ENCODE assay signal across 10 mouse cellular contexts in the genomic region with DNA sequence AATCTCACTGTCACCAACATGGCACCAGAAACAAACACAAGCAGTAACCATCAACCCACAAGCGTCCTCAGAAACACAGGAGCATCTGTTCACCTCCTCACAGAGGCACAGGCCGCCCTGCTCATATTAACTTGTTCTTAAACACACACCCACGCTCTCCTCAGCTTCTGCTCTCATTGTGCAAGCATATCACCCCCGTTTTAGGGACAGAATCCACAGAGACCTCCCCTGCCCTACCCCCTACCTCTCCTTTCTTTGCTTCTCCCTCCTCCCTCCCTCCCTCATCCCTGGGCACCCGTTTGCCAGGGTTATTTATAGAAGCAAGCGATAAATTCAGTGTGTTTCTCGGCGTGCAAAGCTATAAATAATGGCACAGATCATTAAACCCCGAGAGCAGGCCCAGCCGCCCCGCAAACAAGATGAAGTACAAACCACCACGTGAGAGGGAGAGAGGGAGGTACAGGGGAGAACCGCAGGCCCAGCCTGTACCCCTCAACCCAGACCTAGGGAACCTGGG. TPM values are rescaled to one million over a fixed set of nuclear protein-coding genes. Genes with fewer than 3 reads are reported as not detected.
A peak's percentile ranks its signal among the peaks of the same experiment; 100 is the strongest.
DNase-seq lines count a peak whose midpoint lies in the region; ATAC-seq and TF ChIP-seq lines count a peak whose summit lies in the region.
"Had no signal": no experiment of that assay in that cellular context is flagged by ENCODE, and none has a peak within 500 bp of the region (broad histone marks: within the 10 kb centered on the region; RNA-seq: fewer than 3 reads in every experiment).

No protein-coding gene starts in this region.

- TF ChIP-seq EP300 in lung, postnatal 0 days (IDR thresholded peaks at IDR 0.05), result no peak

- ATAC-seq in heart, embryonic 16.5 days (replicated peaks; ENCODE audit: extremely low read depth, insufficient read depth, low FRiP score), result peak; percentile 70
- ATAC-seq in lung, postnatal 0 days, result no peak

- no peak for TF ChIP-seq CTCF in lung, postnatal 0 days (IDR thresholded peaks at IDR 0.05)

- peaks cover 23% of the 10 kb centered on the region; the same call in 1 of the 2 replicates for H3K27me3 ChIP-seq in heart, embryonic 16.5 days (ENCODE audit: control insufficient read depth, insufficient read depth, low read length)
- no peaks in the 10 kb centered on the region; the same call in 1 of the 2 replicates for H3K27me3 ChIP-seq in lung, postnatal 0 days (replicated peaks; ENCODE audit: insufficient read depth, low read length)
- H3K27me3 ChIP-seq: CH12.LX had no signal

- peak; percentile 55 for DNase-seq in kidney, adult 11 months
- DNase-seq in kidney, postnatal 10 days, result no peak
- DNase-seq in layer of hippocampus, postnatal 36 days, result peak; percentile 53 to 64
- DNase-seq in right cerebral cortex, postnatal 10 days (ENCODE audit: low spot score in 2 of 2), result peak; percentile 45 to 75
- no peak for DNase-seq in spleen, postnatal 4 days (ENCODE audit: low spot score in 2 of 2)
- DNase-seq in urinary bladder, adult 2 months (ENCODE audit: low spot score), result no peak
- DNase-seq in lung, postnatal 0 days (ENCODE audit: low spot score), result no peak
- DNase-seq: cerebellum, adult 2 months had no signal

- H3K9me3 ChIP-seq in heart, embryonic 16.5 days (replicated peaks; ENCODE audit: control insufficient read depth, low read length), result 0 out of 2 replicates have a peak, but pooled peaks cover 2% of the 10 kb centered on the region
- H3K9me3 ChIP-seq in lung, postnatal 0 days (ENCODE audit: low read length), result no peaks in the 10 kb centered on the region

- H3K36me3 ChIP-seq in heart, embryonic 16.5 days (ENCODE audit: control insufficient read depth, insufficient read depth), result no peaks in the 10 kb centered on the region
- H3K36me3 ChIP-seq in lung, postnatal 0 days (ENCODE audit: insufficient read depth, low read length), result no peaks in the 10 kb centered on the region

- peak overlapping the region; percentile 63 for H3K9ac ChIP-seq in heart, embryonic 16.5 days (ENCODE audit: low read length)
- H3K9ac ChIP-seq in lung, postnatal 0 days (replicated peaks; ENCODE audit: low read depth), result no peak overlapping the region

- peak overlapping the region; percentile 88 for H3K27ac ChIP-seq in heart, embryonic 16.5 days (ENCODE audit: low read length)
- no peak overlapping the region for H3K27ac ChIP-seq in lung, postnatal 0 days (ENCODE audit: low read length)

- WGBS in heart, embryonic 16.5 days, result 18% methylated on average over 13 of the region's 13 CpGs
- WGBS in lung, postnatal 0 days, result 29% methylated on average over 13 of the region's 13 CpGs

- peak overlapping the region; percentile 53 for H3K4me2 ChIP-seq in heart, embryonic 16.5 days (ENCODE audit: low read depth, low read length)
- no peak overlapping the region for H3K4me2 ChIP-seq in lung, postnatal 0 days (replicated peaks; ENCODE audit: low read depth, low read length)

- H3K4me1 ChIP-seq in heart, embryonic 16.5 days (ENCODE audit: control insufficient read depth, insufficient read depth, low read length), result peaks cover 22% of the 10 kb centered on the region
- H3K4me1 ChIP-seq in lung, postnatal 0 days (ENCODE audit: insufficient read depth, low read depth, low read length), result no peaks in the 10 kb centered on the region; the same call in 1 of the 2 replicates

- no peak overlapping the region for H3K4me3 ChIP-seq in heart, embryonic 16.5 days (ENCODE audit: low read length)
- H3K4me3 ChIP-seq in lung, postnatal 0 days (ENCODE audit: low read depth, low read length), result no peak overlapping the region

RNA-seq across cellular contexts. Expression of a gene that starts 31.4 kb away (rescaled TPM):
- polyA plus RNA-seq in heart, embryonic 16.5 days (2015; fragmentation: Nextera tagmentation; extraction: Ambion mirVana), result 14.9 and 17.1 TPM in 2 replicates
- total RNA-seq in layer of hippocampus, postnatal 36 days (2021), result 10 to 100 TPM; 20.9 to 22.5 TPM
- 15.1 and 18.5 TPM in 2 replicates for polyA plus RNA-seq in urinary bladder, adult 2 months (2012; rRNA removed)
- polyA plus RNA-seq in lung, postnatal 0 days (2015; fragmentation: Nextera tagmentation; extraction: Ambion mirVana), result 10.5 and 12.2 TPM in 2 replicates

Comparison
In these comparisons a context has a peak if more than half of its experiments do, and no peak if none do; other contexts are left out.
1. DNase-seq: peak in kidney, adult 11 months (single experiment), layer of hippocampus, postnatal 36 days (2 of 2) and right cerebral cortex, postnatal 10 days (2 of 2); none in kidney, postnatal 10 days (single experiment), spleen, postnatal 4 days (0 of 2), urinary bladder, adult 2 months (single experiment) and lung, postnatal 0 days (single experiment).